Mouse (Mus musculus) MEL (cell line): Measurements from ENCODE around the gene Cyp2c23. TPM values are rescaled to one million over a fixed set of nuclear protein-coding genes. Genes with fewer than 3 reads are reported as not detected.

ENCODE experiments used
- DNase-seq: peaks from one replicate; pipeline ENCODE4 v3.0.0; 2011; ENCODE audit warnings: low read depth, low spot score
- H3K27ac ChIP-seq: 2 replicates; pipeline ENCODE4 v1.5.1; 2012; ENCODE audit warnings: low read depth, mild to moderate bottlenecking, control low read depth, low read length, moderate library complexity; ENCODE audit not compliant: control insufficient read depth
- H3K27me3 ChIP-seq, 2 experiments: fragments of 150-350 bp in 1 of 2; sonication (generic) in 1 of 2; 2 replicates each; pipeline ENCODE4 v1.6.1; 2012; ENCODE audit warnings: low read length in 2 of 2, mild to moderate bottlenecking in 2 of 2, improper control_type of control experiment in 1 of 2, moderate library complexity in 1 of 2; ENCODE audit not compliant: insufficient read depth in 2 of 2, control insufficient read depth in 1 of 2
- H3K36me3 ChIP-seq, 2 experiments: 2 replicates each; pipeline ENCODE4 v1.6.1; 2012 to 2014; ENCODE audit warnings: low read length in 2 of 2, improper control_type of control experiment in 1 of 2, inconsistent platforms in 1 of 2, mild to moderate bottlenecking in 1 of 2; ENCODE audit not compliant: insufficient read depth in 2 of 2, control insufficient read depth in 1 of 2
- H3K4me1 ChIP-seq, 2 experiments: fragments of 150-350 bp in 1 of 2; sonication (generic) in 1 of 2; 2 replicates each; pipeline ENCODE4 v1.6.1; 2012; ENCODE audit warnings: low read length in 2 of 2, improper control_type of control experiment in 1 of 2, mild to moderate bottlenecking in 1 of 2; ENCODE audit not compliant: insufficient read depth in 2 of 2, control insufficient read depth in 1 of 2
- H3K4me3 ChIP-seq, 2 experiments: fragments of 150-350 bp in 1 of 2; sonication (generic) in 1 of 2; 2 replicates each; pipeline ENCODE4 v1.5.1; 2012; ENCODE audit warnings: low read depth in 2 of 2, low read length in 2 of 2, mild to moderate bottlenecking in 2 of 2, moderate library complexity in 2 of 2, control low read depth in 1 of 2, improper control_type of control experiment in 1 of 2; ENCODE audit not compliant: control insufficient read depth in 1 of 2, insufficient read depth in 1 of 2
- H3K79me2 ChIP-seq: 2 replicates; pipeline ENCODE4 v1.6.1; 2012; ENCODE audit warnings: mild to moderate bottlenecking, low read length, moderate library complexity; ENCODE audit not compliant: control insufficient read depth, poor library complexity, insufficient read depth
- H3K9ac ChIP-seq: 2 replicates; pipeline ENCODE4 v1.6.1; 2012; ENCODE audit warnings: low read depth, mild to moderate bottlenecking, control low read depth, low read length, moderate library complexity; ENCODE audit not compliant: control insufficient read depth, poor library complexity, severe bottlenecking
- H3K9me3 ChIP-seq: fragments of 150-350 bp; sonication (generic); replicated peaks from 2 replicates; pipeline ENCODE4 v1.6.1; 2012; ENCODE audit warnings: mild to moderate bottlenecking, low read length, improper control_type of control experiment, moderate library complexity; ENCODE audit not compliant: insufficient read depth
- BHLHE40 ChIP-seq: IDR thresholded peaks from 2 replicates; pipeline ENCODE4 v1.6.1; 2012; ENCODE audit warnings: low read depth, mild to moderate bottlenecking, inconsistent platforms, low read length, improper control_type of control experiment, borderline replicate concordance
- CHD1 ChIP-seq: IDR thresholded peaks from 2 replicates; pipeline ENCODE4 v1.6.1; 2012; ENCODE audit warnings: low read depth, mild to moderate bottlenecking, inconsistent platforms, low read length, improper control_type of control experiment
- CHD2 ChIP-seq: IDR thresholded peaks from 2 replicates; pipeline ENCODE4 v1.6.1; 2011; ENCODE audit warnings: low read length, improper control_type of control experiment
- E2F4 ChIP-seq: IDR thresholded peaks from 2 replicates; pipeline ENCODE4 v1.6.1; 2011; ENCODE audit warnings: low read depth, low read length, improper control_type of control experiment, borderline replicate concordance
- ELF1 ChIP-seq: IDR thresholded peaks from 2 replicates; pipeline ENCODE4 v1.6.1; 2014; ENCODE audit warnings: low read depth, mild to moderate bottlenecking, inconsistent platforms, low read length, improper control_type of control experiment, moderate library complexity
- GATA1 ChIP-seq: IDR thresholded peaks from 2 replicates; pipeline ENCODE4 v1.6.1; 2011; ENCODE audit warnings: low read depth, low read length, improper control_type of control experiment
- HCFC1 ChIP-seq: IDR thresholded peaks from 2 replicates; pipeline ENCODE4 v1.6.1; 2012; ENCODE audit warnings: low read depth, mild to moderate bottlenecking, inconsistent platforms, low read length, improper control_type of control experiment, moderate library complexity
- JUND ChIP-seq: IDR thresholded peaks from 2 replicates; pipeline ENCODE4 v1.6.1; 2011; ENCODE audit warnings: low read depth, mild to moderate bottlenecking, improper control_type of control experiment, low read length
- KAT2A ChIP-seq: conservative IDR thresholded peaks from 2 replicates; pipeline ENCODE4 v1.6.1; 2012; ENCODE audit warnings: low read depth, low read length, improper control_type of control experiment, inconsistent platforms
- MAFK ChIP-seq: IDR thresholded peaks from 2 replicates; pipeline ENCODE4 v1.6.1; 2011; ENCODE audit warnings: low read depth, mild to moderate bottlenecking, low read length, improper control_type of control experiment, borderline replicate concordance
- MAX ChIP-seq: IDR thresholded peaks from 2 replicates; pipeline ENCODE4 v1.6.1; 2011; ENCODE audit warnings: low read length, improper control_type of control experiment
- MAZ ChIP-seq: IDR thresholded peaks from 2 replicates; pipeline ENCODE4 v1.6.1; 2012; ENCODE audit warnings: low read depth, mild to moderate bottlenecking, inconsistent platforms, low read length, improper control_type of control experiment
- MEF2A ChIP-seq: IDR thresholded peaks from 2 replicates; pipeline ENCODE4 v1.6.1; 2014; ENCODE audit warnings: low read depth, mild to moderate bottlenecking, inconsistent platforms, low read length, improper control_type of control experiment; ENCODE audit not compliant: poor library complexity, insufficient replicate concordance, severe bottlenecking; ENCODE audit errors: extremely low read depth
- MYC ChIP-seq: IDR thresholded peaks from 2 replicates; pipeline ENCODE4 v1.6.1; 2011; ENCODE audit warnings: low read depth, mild to moderate bottlenecking, low read length, improper control_type of control experiment, moderate library complexity
- POLR2AphosphoS5 ChIP-seq: IDR thresholded peaks from 2 replicates; pipeline ENCODE4 v1.6.1; 2012; ENCODE audit warnings: low read depth, borderline replicate concordance, mild to moderate bottlenecking, inconsistent platforms, low read length, moderate library complexity, mixed read lengths
- RAD21 ChIP-seq: IDR thresholded peaks from 2 replicates; pipeline ENCODE4 v1.6.1; 2011; ENCODE audit warnings: mild to moderate bottlenecking, low read depth, low read length, improper control_type of control experiment
- RCOR1 ChIP-seq: IDR thresholded peaks from 2 replicates; pipeline ENCODE4 v1.6.1; 2012; ENCODE audit warnings: low read depth, mild to moderate bottlenecking, inconsistent platforms, low read length, improper control_type of control experiment
- TBP ChIP-seq: IDR thresholded peaks from 2 replicates; pipeline ENCODE4 v1.8.0; 2011; ENCODE audit warnings: low read depth, low read length, improper control_type of control experiment
- TCF12 ChIP-seq: IDR thresholded peaks from 2 replicates; pipeline ENCODE4 v1.6.1; 2014; ENCODE audit warnings: low read depth, mild to moderate bottlenecking, inconsistent platforms, low read length, improper control_type of control experiment, moderate library complexity
- USF2 ChIP-seq, 2 experiments: IDR thresholded peaks; 2 replicates each; pipeline ENCODE4 v1.6.1; 2011 to 2012; ENCODE audit warnings: improper control_type of control experiment in 2 of 2, low read length in 2 of 2, borderline replicate concordance in 1 of 2, inconsistent platforms in 1 of 2, low read depth in 1 of 2, mild to moderate bottlenecking in 1 of 2; ENCODE audit not compliant: insufficient read depth in 1 of 2
- ZC3H11A ChIP-seq: IDR thresholded peaks from 2 replicates; pipeline ENCODE4 v1.6.1; 2012; ENCODE audit warnings: low read depth, mild to moderate bottlenecking, inconsistent platforms, low read length, improper control_type of control experiment
- ZKSCAN1 ChIP-seq: IDR thresholded peaks from 2 replicates; pipeline ENCODE4 v1.6.1; 2012; ENCODE audit warnings: low read depth, mild to moderate bottlenecking, inconsistent platforms, low read length, improper control_type of control experiment, moderate library complexity
- polyA plus RNA-seq, 2 experiments: library from polyadenylated mRNA; stranded (reverse) in 1 of 2; unstranded in 1 of 2; fragments of >175 nt in 1 of 2; fragments of >200 nt in 1 of 2; gene quantifications; 2 replicates each; pipeline versions ENCODE4 v1.2.1 to v1.2.4; 2012; ENCODE audit warnings: low replicate concordance in 2 of 2, low read depth in 1 of 2; ENCODE audit not compliant: insufficient read length in 2 of 2, insufficient read depth in 1 of 2, missing spikeins in 1 of 2
- total RNA-seq: library from RNA; depleted of rRNA; stranded (reverse); fragments of 300-350 nt; gene quantifications from 2 replicates; pipeline ENCODE4 v1.2.3, GENCODE M21; 2012

Cyp2c23 gene
- total and polyA plus RNA-seq, 3 experiments: not detected

DNA sequence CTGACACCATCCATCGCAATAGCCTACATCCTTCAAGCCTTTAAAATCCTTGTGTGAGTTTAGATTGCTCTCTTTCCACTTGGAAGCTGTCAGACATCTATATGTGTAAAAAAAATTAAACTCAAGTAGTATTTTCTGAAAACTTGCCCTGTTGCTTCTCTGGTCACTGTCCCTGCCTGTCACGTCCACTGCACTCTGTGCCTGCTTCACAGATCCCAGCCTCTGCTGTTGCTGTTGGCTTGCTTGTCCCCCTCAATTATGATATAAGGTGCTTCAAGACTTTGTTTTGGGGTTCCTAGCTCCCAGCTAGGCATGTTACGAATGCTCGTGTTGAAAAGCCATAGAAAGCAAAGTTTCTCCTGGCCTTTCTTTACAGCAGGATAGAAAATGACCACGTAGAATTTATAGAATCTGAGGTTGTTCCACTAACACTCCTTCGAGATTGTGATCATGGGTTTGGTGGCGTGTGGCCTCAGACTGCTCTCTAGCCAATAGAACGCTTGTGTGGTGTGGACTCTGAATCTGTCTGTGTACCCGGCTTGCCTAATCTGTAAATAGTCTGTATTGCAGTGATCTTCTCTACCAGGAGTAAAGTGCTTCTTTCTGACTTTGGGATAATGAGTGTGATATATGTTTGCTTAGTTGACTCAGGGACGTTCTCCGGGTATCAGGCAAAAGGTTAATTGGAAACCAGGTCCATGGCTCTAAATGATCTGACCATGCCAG lies 30.0 kb downstream of the Cyp2c23 start:
- H3K4me3 ChIP-seq: no peak overlapping the region
- no peaks in the 10 kb centered on the region for H3K4me1 ChIP-seq
- TF ChIP-seq HCFC1: no peak
- TF ChIP-seq RCOR1: no peak
- TF ChIP-seq BHLHE40: no peak
- TF ChIP-seq CHD1: no peak
- no peak for TF ChIP-seq MEF2A
- TF ChIP-seq MAX: no peak
- no peak for TF ChIP-seq ZC3H11A
- TF ChIP-seq GATA1: no peak
- TF ChIP-seq MAFK: no peak
- TF ChIP-seq USF2 (IDR thresholded peaks at IDR 0.05; ENCODE audit: borderline replicate concordance in 1 of 2, insufficient read depth in 1 of 2, low read depth in 1 of 2, low read length in 2 of 2): no peak
- no peak for TF ChIP-seq POLR2AphosphoS5
- no peak for TF ChIP-seq ELF1
- TF ChIP-seq TCF12: no peak
- TF ChIP-seq MAZ: no peak
- no peak for TF ChIP-seq CHD2
- TF ChIP-seq JUND: no peak
- H3K9ac ChIP-seq: no peak overlapping the region
- peaks cover 16 to 22% of the 10 kb centered on the region in 2 experiments for H3K27me3 ChIP-seq
- no peak overlapping the region for H3K27ac ChIP-seq
- no peak for DNase-seq
- H3K79me2 ChIP-seq: no peaks in the 10 kb centered on the region
- no peaks in the 10 kb centered on the region for H3K36me3 ChIP-seq
- no peaks in the 10 kb centered on the region for H3K9me3 ChIP-seq

DNA sequence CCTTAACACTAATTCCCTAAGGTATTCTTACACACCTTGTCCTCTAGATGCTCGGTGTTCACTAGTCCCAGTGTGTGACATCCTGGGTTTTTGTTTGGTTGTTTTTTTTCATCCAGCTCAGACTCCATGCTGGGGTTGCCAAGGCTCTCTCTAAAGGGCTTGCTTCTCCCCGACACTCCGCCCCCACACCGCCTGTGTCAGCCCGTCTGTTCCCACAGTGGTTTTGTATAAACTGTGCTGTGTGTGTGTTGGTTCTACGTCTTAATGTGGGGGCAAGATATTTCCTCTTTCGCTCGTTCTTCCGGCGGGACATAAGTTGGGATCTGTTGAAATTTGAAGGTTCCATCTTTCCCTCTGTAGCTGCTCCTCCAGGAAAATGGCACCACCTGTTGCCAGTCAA lies 30.9 kb downstream of the Cyp2c23 start:
- H3K27ac ChIP-seq: no peak overlapping the region
- peaks cover 16 to 22% of the 10 kb centered on the region in 2 experiments for H3K27me3 ChIP-seq

More for the DNA sequence above, 30.9 kb downstream of the Cyp2c23 start:
- Histone ChIP-seq H3K79me2 (no peaks in the 10 kb centered on the region), H3K9ac (no peak overlapping the region), H3K36me3 (no peaks in the 10 kb centered on the region), H3K4me1 (no peaks in the 10 kb centered on the region), H3K9me3 (no peaks in the 10 kb centered on the region), H3K4me3 (no peak overlapping the region)
- no peak for DNase-seq
- TF ChIP-seq KAT2A: no peak
- no peak for TF ChIP-seq MEF2A
- TF ChIP-seq E2F4: no peak
- TF ChIP-seq RAD21: no peak
- TF ChIP-seq TCF12: no peak
- no peak for TF ChIP-seq TBP
- TF ChIP-seq ELF1: no peak
- TF ChIP-seq HCFC1: no peak
- no peak for TF ChIP-seq BHLHE40
- no peak for TF ChIP-seq JUND
- no peak for TF ChIP-seq CHD2
- no peak for TF ChIP-seq ZKSCAN1
- TF ChIP-seq MYC: no peak
